Mouse (Mus musculus) olfactory bulb, adult 2 months (tissue): ENCODE data around the gene Arpc5.

Source experiments
- CTCF ChIP-seq: fragments of 200-500 bp; IDR thresholded peaks from 2 replicates; pipeline ENCODE4 v1.5.1; 2012; ENCODE audit warnings: low read depth, mild to moderate bottlenecking, low read length, moderate library complexity; ENCODE audit not compliant: insufficient read depth
- POLR2A ChIP-seq: fragments of 200-500 bp; IDR thresholded peaks from 2 replicates; pipeline ENCODE4 v1.6.1; 2012; ENCODE audit warnings: mild to moderate bottlenecking, low read depth, low read length, moderate library complexity; ENCODE audit not compliant: insufficient read depth

DNA sequence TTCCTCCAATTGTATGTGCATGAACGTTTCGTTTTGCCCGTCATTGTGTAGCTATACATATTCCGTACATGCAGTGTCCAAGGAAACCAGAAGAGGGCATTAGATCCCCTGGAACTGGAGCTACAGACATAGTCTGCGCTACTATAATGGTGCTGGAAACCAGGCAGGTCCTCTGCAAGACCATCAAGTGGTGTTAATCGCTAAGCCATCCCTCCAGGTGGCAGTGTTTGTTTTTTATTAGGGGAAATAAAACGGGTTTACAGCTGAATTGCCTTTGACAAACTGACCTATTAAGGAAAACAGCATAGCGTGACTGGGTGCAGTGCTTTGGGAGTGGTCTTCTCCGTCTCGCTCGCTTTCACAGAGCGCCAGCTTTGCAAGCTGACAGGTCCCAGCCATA, 23.9 kb downstream of the Arpc5 start:
- TF ChIP-seq POLR2A (no peak), CTCF (no peak)
